In genomic region chr11:60318716-60319115, GRCm38 (mm10) we compare ENCODE assay signal across 10 mouse cellular contexts. TPM values are rescaled to one million over a fixed set of nuclear protein-coding genes. Genes with fewer than 3 reads are reported as not detected.
DNase-seq lines count a peak whose midpoint lies in the region; ATAC-seq and TF ChIP-seq lines count a peak whose summit lies in the region.
"Had no signal": no experiment of that assay in that cellular context is flagged by ENCODE, and none has a peak within 500 bp of the region (broad histone marks: within the 10 kb centered on the region; RNA-seq: fewer than 3 reads in every experiment).

No protein-coding gene starts in this region.

- TF ChIP-seq CTCF in gastrocnemius, adult 2 months (IDR thresholded peaks at IDR 0.05), result no peak
- no peak for TF ChIP-seq CTCF in lung, embryonic 14.5 days (IDR thresholded peaks at IDR 0.05; ENCODE audit: low read depth)
- TF ChIP-seq CTCF in midbrain, postnatal 0 days (IDR thresholded peaks at IDR 0.05), result no peak

- 53% methylated on average over 5 of the region's 5 CpGs for WGBS in lung, embryonic 14.5 days
- WGBS in hindbrain, embryonic 15.5 days, result 49% methylated on average over 5 of the region's 5 CpGs
- WGBS in midbrain, postnatal 0 days, result 27% methylated on average over 5 of the region's 5 CpGs

- no peaks in the 10 kb centered on the region for H3K36me3 ChIP-seq in lung, embryonic 14.5 days (ENCODE audit: insufficient read depth)
- no peaks in the 10 kb centered on the region for H3K36me3 ChIP-seq in hindbrain, embryonic 15.5 days
- H3K36me3 ChIP-seq in midbrain, postnatal 0 days (ENCODE audit: insufficient read depth, low read length), result no peaks in the 10 kb centered on the region

- H3K4me2 ChIP-seq in lung, embryonic 14.5 days, result no peak overlapping the region
- H3K4me2 ChIP-seq in hindbrain, embryonic 15.5 days, result no peak overlapping the region
- H3K4me2 ChIP-seq in midbrain, postnatal 0 days (ENCODE audit: low read depth, low read length, poor library complexity, severe bottlenecking), result no peak overlapping the region

- H3K4me1 ChIP-seq in lung, embryonic 14.5 days (ENCODE audit: insufficient read depth), result peaks cover 26% of the 10 kb centered on the region
- peaks cover 54% of the 10 kb centered on the region for H3K4me1 ChIP-seq in hindbrain, embryonic 15.5 days (replicated peaks)
- 0 out of 2 replicates have a peak, but pooled peaks cover 4% of the 10 kb centered on the region for H3K4me1 ChIP-seq in midbrain, postnatal 0 days (ENCODE audit: insufficient read depth, low read length)

- no peak overlapping the region; the same call in 1 of the 2 replicates for H3K4me3 ChIP-seq in gastrocnemius, adult 2 months
- no peak overlapping the region for H3K4me3 ChIP-seq in lung, embryonic 14.5 days (ENCODE audit: low read depth, low read length)
- H3K4me3 ChIP-seq in hindbrain, embryonic 15.5 days, result no peak overlapping the region
- H3K4me3 ChIP-seq in midbrain, postnatal 0 days (ENCODE audit: low read depth, low read length), result no peak overlapping the region
- H3K4me3 ChIP-seq: megakaryocyte, embryonic 14.5 days had no signal

- no peaks in the 10 kb centered on the region for H3K9me3 ChIP-seq in lung, embryonic 14.5 days (ENCODE audit: low read depth, low read length)
- no peaks in the 10 kb centered on the region for H3K9me3 ChIP-seq in hindbrain, embryonic 15.5 days
- no peaks in the 10 kb centered on the region for H3K9me3 ChIP-seq in midbrain, postnatal 0 days (ENCODE audit: low read length)
- H3K9me3 ChIP-seq: megakaryocyte, embryonic 14.5 days had no signal

- peak overlapping the region; percentile 21; the same call in 1 of the 2 replicates for H3K9ac ChIP-seq in lung, embryonic 14.5 days
- no peak overlapping the region for H3K9ac ChIP-seq in hindbrain, embryonic 15.5 days
- no peak overlapping the region; the same call in 1 of the 2 replicates for H3K9ac ChIP-seq in midbrain, postnatal 0 days (replicated peaks; ENCODE audit: low read length, poor library complexity, severe bottlenecking)

- DNase-seq in gastrocnemius, adult 2 months, result peak; percentile 38
- no peak for DNase-seq in gastrocnemius, postnatal 10 days
- DNase-seq in lung, embryonic 14.5 days, result no peak
- DNase-seq in lung, postnatal 25 days (ENCODE audit: low spot score), result no peak
- no peak for DNase-seq in midbrain, postnatal 0 days (ENCODE audit: low spot score)
- no peak for DNase-seq in thymus, postnatal 10 days (ENCODE audit: low spot score in 2 of 2)
- DNase-seq in retina, postnatal 1 day, result no peak

- ATAC-seq in lung, embryonic 14.5 days (ENCODE audit: insufficient read depth), result no peak
- no peak for ATAC-seq in hindbrain, embryonic 15.5 days (ENCODE audit: low FRiP score, low read depth)
- ATAC-seq in midbrain, postnatal 0 days (ENCODE audit: low FRiP score), result no peak

- intact Hi-C loops in gastrocnemius, adult 2 months (cut with DNase I), result no loop called here

- H3K27me3 ChIP-seq in lung, embryonic 14.5 days (ENCODE audit: insufficient read depth, low read length), result no peaks in the 10 kb centered on the region
- H3K27me3 ChIP-seq in hindbrain, embryonic 15.5 days, result no peaks in the 10 kb centered on the region
- H3K27me3 ChIP-seq in midbrain, postnatal 0 days (ENCODE audit: insufficient read depth, low read length), result no peaks in the 10 kb centered on the region
- H3K27me3 ChIP-seq: CH12.LX; megakaryocyte, embryonic 14.5 days had no signal

- H3K27ac ChIP-seq in gastrocnemius, adult 2 months, result peak overlapping the region; percentile 88
- no peak overlapping the region; the same call in 1 of the 2 replicates for H3K27ac ChIP-seq in lung, embryonic 14.5 days (ENCODE audit: low read depth)
- H3K27ac ChIP-seq in hindbrain, embryonic 15.5 days (replicated peaks), result peak overlapping the region; percentile 69; the same call in 1 of the 2 replicates
- peak overlapping the region; percentile 14; the same call in 1 of the 2 replicates for H3K27ac ChIP-seq in midbrain, postnatal 0 days (ENCODE audit: low read depth, low read length)

RNA-seq across cellular contexts. Expression of gene Tom1l2, which starts 34.0 kb away (rescaled TPM):
- total RNA-seq in gastrocnemius, adult 2 months (2021), result 10 to 100 TPM; 63.7 to 63.9 TPM
- total RNA-seq in gastrocnemius, postnatal 10 days (2021), result 10 to 100 TPM; 38.6 to 45.1 TPM
- polyA plus RNA-seq in lung, embryonic 14.5 days (2014; fragmentation: Nextera tagmentation; extraction: Ambion mirVana), result 19.8 and 20.6 TPM in 2 replicates
- 65.4 and 71.4 TPM in 2 replicates for polyA plus RNA-seq in hindbrain, embryonic 15.5 days (2015; fragmentation: Nextera tagmentation; extraction: Ambion mirVana)
- total RNA-seq in midbrain, postnatal 0 days (2014; rRNA removed), result 108 and 120 TPM in 2 replicates
- 49.4 and 51.6 TPM in 2 replicates for polyA plus RNA-seq in midbrain, postnatal 0 days (2015; fragmentation: Nextera tagmentation; extraction: Ambion mirVana)

RNA-seq across cellular contexts. Expression of gene Drc3, which starts 34.4 kb away (rescaled TPM):
- total RNA-seq in gastrocnemius, adult 2 months (2021), result 1 to 10 TPM in 1 of 2 experiments, under 1 TPM in 1; 0.87 to 1.0 TPM
- 1 to 10 TPM; 1.3 to 1.6 TPM for total RNA-seq in gastrocnemius, postnatal 10 days (2021)
- 2.8 and 3.4 TPM in 2 replicates for polyA plus RNA-seq in lung, embryonic 14.5 days (2014; fragmentation: Nextera tagmentation; extraction: Ambion mirVana)
- 7.1 and 7.7 TPM in 2 replicates for polyA plus RNA-seq in hindbrain, embryonic 15.5 days (2015; fragmentation: Nextera tagmentation; extraction: Ambion mirVana)
- total RNA-seq in midbrain, postnatal 0 days (2014; rRNA removed), result 9.2 and 14.1 TPM in 2 replicates
- 7.1 and 8.6 TPM in 2 replicates for polyA plus RNA-seq in midbrain, postnatal 0 days (2015; fragmentation: Nextera tagmentation; extraction: Ambion mirVana)
